Mouse (Mus musculus) effector memory CD4-positive, alpha-beta T cell, adult 7 months (primary cell): ENCODE measurements around the gene Gm20441. TPM values are rescaled to one million over a fixed set of nuclear protein-coding genes. Genes with fewer than 3 reads are reported as not detected.

Experiments
- polyA plus RNA-seq: library from polyadenylated mRNA; unstranded; fragments of 100-300 nt; shearing (Covaris generic); gene quantifications from one replicate; pipeline ENCODE4 v1.2.1, GENCODE M21; 2017

The Gm20441 gene
- not detected for polyA plus RNA-seq

DNA sequence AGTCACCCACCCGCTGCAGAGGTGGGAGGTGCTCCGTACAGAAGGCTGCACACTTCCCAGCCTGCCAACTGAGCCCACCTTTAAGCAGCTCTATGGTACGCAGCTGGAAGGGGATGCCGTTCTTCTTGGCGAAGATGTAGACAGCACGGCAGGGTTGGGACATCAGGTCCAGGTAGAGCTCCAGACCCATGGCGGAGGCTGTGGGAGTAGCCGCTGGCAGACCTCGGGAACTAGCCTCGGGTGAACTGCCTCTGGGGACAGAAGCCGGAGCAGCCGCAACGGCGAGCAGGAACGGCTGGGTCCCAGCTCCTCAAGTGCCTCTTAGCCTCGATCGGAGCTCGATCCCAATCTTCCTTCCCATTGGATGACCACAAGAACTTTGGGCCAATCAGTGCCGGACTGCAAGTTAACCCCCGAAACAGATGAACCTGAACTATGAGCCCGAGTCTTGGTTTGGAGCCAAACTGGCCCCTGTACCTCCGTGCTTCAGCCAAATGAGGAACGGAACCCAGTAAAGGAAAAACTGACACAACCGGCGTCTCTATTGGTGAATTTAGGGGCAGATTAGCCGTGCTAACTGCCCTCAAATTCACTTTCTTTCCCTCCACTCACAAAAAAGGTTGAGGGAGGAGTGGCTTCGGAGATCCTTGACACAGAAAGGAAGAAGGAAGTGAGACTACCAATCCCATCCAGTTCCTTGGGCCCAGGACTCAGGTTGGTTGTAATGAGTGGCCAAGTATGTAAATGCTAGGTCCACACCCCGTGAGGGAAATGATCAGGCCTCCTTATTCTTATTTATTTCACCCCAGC lies at the start of gene Gm20441, which contains the start of gene Gstt3:
Gene Gm20441 (minus strand): TSS at position 186 of the 810 bp plus-strand sequence.
Gene Gstt3 (minus strand): TSS at position 646 of the 810 bp plus-strand sequence.

DNA sequence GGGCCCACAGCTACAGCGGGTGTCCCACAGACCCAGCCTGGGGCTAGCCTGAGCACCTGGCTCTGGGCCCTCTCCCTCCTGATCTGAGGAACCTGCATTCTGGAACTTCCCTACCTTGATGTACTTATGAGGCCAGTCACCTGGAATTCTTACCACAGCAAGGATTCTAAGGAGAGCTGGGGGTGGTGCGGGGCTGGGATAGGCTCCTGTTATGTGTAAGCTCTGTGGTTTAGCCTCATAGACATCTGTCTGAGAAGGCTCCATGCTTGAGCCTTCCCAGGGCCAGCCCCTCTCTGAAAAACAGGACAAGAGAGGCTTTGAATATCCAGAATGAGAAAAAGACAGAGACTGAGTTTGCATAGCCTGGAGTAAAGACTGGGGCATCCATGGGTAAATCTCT lies 41.7 kb upstream of the Gm20441 start, which contains the start of gene Gstt4:
Gene Gstt4 (minus strand): TSS at position 101 of the 400 bp plus-strand sequence.

GRCm38 (mm10) chr10:75798176-75798696 lies 17.5 kb upstream of the Gm20441 start, which contains the start of gene Gstt1:
TSS of gene Gstt1 (minus strand) at chr10:75798584.

GRCm38 (mm10) chr10:75772795-75773664 lies 7.7 kb downstream of the Gm20441 start, which contains the start of gene Ddt:
TSS of gene Ddt (minus strand) at chr10:75773414.

GRCm38 (mm10) chr10:75763682-75764518 lies 16.9 kb downstream of the Gm20441 start, which contains the start of gene Cabin1:
TSS of gene Cabin1 (minus strand) at chr10:75764341.

Other genes starting within 250 kb of the Gm20441 start
- 3.1 TPM for gene Lrrc75b, start 220.6 kb downstream of the Gm20441 start, polyA plus RNA-seq
- 15.6 TPM for gene Ggt1, start 219.3 kb downstream of the Gm20441 start, polyA plus RNA-seq
- 3.8 TPM for gene Ggt5, start 191.6 kb downstream of the Gm20441 start, polyA plus RNA-seq
- gene Susd2, start 136.9 kb downstream of the Gm20441 start, polyA plus RNA-seq, result 6.2 TPM
- gene Cabin1, start 16.6 kb downstream of the Gm20441 start, polyA plus RNA-seq, result 45.6 TPM
- gene Ddt, start 7.5 kb downstream of the Gm20441 start, polyA plus RNA-seq, result 40.4 TPM
- gene Gstt3, start 460 bp upstream of the Gm20441 start, polyA plus RNA-seq, result 2.7 TPM
- 0.38 TPM for gene Gstt1, start 17.6 kb upstream of the Gm20441 start, polyA plus RNA-seq
- gene Gstt4, start 41.6 kb upstream of the Gm20441 start, polyA plus RNA-seq, result not detected
- gene Gstt2, start 56.5 kb upstream of the Gm20441 start, polyA plus RNA-seq, result 37.6 TPM
- 511 TPM for gene Mif, start 79.3 kb upstream of the Gm20441 start, polyA plus RNA-seq
- gene Derl3, start 112.5 kb upstream of the Gm20441 start, polyA plus RNA-seq, result 0.48 TPM
- 41.5 TPM for gene Smarcb1, start 140.7 kb upstream of the Gm20441 start, polyA plus RNA-seq
- 18.7 TPM for gene Chchd10, start 152.2 kb upstream of the Gm20441 start, polyA plus RNA-seq
- gene Mmp11, start 155.5 kb upstream of the Gm20441 start, polyA plus RNA-seq, result 0.77 TPM
- not detected for gene Gm867, start 159.7 kb upstream of the Gm20441 start, polyA plus RNA-seq
- 1.3 TPM for gene Vpreb3, start 162.1 kb upstream of the Gm20441 start, polyA plus RNA-seq
- 0.79 TPM for gene Gm5134, start 173.6 kb upstream of the Gm20441 start, polyA plus RNA-seq